Mouse (Mus musculus) spleen, postnatal 4 days (tissue): Measurements from ENCODE around the gene Cfap61.

Experiments used
- DNase-seq, 2 experiments: peaks; one replicate each; pipeline ENCODE4 v3.0.0; 2022; ENCODE audit warnings: low spot score in 2 of 2

Gene Cfap61

GRCm38 (mm10) chr2:146010816-146011215 lies 76.2 kb downstream of the Cfap61 start:
- peak in 1 of 2 experiments; percentile 42 for DNase-seq

- peak in 1 of 2 experiments; percentile 23 for DNase-seq
Measured at GRCm38 (mm10) chr2:146015341-146016186, 81.0 kb downstream of the Cfap61 start.

DNA sequence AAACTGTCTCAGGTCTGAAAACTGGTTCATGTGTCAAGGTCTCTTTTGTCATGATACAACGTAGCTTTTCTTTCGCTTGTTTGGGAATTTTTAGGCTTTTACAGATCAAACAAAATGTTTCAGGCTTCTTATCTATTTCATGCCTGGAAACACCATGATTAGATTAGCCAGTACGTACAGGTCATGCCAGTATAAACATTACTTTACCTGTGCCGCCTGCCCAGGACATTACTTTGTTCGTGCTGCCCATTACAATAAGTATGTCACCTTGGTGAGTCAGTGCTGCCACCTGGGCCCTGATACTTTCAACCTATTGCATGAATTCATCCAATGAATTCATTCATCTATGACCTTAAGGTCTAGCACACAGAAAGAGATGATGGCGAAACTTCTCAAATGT lies 88.3 kb downstream of the Cfap61 start:
- no peak for DNase-seq

- no peak for DNase-seq
Measured at GRCm38 (mm10) chr2:146043640-146044039, 109.1 kb downstream of the Cfap61 start.

- DNase-seq: no peak
Measured at GRCm38 (mm10) chr2:146044926-146045890, 110.6 kb downstream of the Cfap61 start.

DNA sequence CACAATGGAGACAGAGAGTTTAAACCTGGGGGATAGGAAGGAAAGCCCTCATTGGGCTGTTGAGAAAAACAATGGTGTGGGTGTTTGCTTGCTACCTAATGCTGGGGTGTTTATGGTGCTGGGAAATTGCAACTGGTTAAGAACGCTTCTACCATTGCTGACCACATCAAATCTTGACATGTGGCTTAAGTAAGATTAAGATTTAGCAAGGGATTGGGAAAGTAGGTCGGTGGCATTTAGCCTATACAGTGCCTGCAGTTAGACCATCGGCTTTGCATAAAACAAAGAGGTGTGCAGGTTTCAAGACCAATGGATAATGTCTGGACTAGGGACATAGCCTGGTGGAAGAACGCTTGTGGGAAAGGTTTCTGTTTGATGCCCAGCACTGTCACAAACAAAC lies 113.1 kb downstream of the Cfap61 start:
- DNase-seq: no peak

- no peak for DNase-seq
Measured at GRCm38 (mm10) chr2:146048221-146048829, 113.7 kb downstream of the Cfap61 start.

GRCm38 (mm10) chr2:146049339-146049738 lies 114.8 kb downstream of the Cfap61 start:
- no peak for DNase-seq

GRCm38 (mm10) chr2:146050069-146050468 lies 115.5 kb downstream of the Cfap61 start:
- DNase-seq: no peak

DNA sequence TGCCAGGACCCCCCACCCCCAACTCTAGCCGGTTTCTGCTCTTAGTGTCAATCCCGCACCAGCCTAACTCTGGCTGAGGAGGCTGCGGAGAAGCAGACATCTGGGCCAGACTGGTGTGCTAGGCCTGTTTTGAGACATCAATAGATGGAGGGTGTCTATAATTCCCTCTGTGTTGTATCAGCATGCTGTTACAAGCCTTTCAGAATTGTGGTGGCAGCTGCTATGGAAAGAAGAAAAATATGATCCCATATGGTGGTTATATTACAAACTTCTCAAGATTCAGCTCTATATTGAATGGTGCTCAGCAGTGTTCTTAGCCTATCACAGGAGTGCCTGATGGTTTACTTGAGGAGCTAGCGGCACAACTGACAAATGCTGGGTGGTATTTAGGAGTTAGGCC lies 116.8 kb downstream of the Cfap61 start:
- DNase-seq: no peak

DNA sequence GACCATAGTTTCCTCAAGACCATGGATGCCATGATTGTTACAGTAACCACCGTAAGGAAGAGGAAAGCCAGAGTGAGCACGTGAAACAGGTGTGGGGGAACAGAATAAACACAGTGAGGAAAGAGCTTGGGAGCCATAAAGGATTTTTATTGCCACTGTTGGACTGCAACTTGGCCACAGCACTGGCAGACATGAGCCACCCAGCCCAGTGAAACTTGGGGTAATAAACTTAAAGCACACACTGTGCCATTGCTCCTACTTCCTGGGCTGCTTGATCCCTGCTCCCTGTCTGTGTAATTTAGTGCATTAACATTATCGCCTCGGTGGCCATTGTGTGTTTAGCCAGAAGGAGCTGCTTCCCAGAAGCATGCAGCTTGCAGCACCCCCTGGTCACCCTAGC lies 122.5 kb downstream of the Cfap61 start:
- no peak for DNase-seq

DNA sequence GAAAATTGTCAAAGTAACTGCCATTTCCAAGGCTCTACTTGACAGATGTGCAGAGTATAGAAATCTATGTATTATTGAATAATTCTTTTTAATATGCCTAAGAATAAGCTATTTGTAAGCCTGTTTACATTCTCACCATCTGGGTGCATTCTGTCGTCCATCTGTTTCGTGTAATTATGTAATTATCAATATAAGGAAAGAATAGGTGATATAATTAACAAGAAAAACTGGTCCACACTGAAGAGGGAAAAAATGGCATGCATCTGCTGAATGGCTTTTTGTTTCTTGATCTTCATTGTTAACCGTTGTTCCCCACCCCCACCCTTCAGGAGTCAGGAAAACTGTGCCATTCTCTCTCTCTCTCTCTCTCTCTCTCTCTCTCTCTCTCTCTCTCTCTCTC lies 124.2 kb downstream of the Cfap61 start:
- DNase-seq: no peak

DNA sequence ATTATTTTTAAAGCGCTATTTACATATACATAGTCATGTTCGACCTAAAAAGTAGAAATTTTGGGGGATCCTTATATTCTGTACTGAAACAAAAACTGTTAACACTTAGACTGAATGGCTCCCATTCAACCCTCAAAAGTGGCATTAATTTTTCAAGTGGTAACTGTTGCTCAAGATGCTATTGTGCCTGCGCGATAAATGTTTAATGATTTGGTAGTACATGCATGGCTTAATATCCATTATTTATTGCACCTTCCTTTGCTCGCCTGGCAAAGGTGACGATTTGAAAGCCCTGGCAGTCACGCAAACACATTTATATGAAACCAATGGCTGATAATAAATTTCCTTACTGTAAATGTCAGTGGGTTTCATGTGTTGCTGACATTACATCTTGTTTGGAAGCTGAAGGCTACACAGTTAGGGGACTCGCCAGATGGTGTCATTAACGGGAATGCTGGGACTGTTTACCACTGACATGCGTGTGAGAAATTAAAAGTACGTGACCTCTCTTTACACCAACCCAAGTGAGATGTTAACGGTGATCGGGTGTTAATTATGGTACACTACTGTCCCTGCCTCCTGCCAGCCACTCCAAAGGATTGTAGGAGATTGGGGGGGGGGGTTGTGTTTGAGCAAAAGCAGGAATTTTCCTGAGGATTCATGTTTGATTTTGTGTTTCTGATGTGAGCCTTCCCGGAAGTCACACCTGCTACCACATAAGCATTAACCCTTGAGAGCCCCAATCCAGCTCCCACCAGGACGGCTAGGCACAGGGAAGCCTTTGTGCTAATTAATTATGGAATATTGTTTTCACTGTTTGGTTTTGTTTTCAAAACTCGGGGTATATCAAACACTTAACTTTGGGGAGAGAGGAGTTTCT lies 127.1 kb downstream of the Cfap61 start:
- DNase-seq: no peak

DNA sequence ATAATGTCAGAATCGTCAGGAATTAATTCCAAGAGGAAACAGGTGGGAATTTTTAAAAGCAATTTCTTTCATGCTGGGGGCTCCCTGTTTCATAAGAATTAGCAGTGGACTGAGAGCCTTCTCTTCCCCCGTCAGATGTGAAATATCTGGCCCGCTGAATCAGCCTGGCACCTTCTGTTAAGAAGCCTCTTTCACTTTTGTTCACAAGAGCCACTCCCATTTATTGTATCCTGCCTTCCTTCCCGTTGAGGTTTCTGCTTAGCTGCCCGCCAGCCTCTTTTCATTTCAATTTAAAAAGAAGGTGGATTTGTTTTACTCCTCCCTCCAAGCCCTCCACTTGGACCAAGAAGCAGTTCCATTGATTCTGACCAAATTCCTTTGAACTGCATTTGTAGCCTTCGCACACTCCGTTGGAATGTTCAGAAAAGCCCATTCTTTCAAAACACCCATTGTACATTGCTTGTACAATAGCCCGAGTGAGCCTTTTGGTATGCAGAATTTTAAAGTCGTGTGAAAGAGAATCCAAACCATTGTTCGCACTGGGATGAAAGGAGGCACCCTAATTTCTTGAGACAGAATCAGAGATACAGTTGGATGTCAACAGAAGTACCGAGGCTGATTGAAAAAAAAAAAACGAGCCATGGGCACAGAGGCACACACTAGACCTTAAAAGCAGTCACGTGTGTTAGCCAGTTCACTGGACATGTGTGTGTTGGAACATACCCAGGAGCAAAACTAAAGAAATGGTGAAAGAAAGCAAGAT lies 127.9 kb downstream of the Cfap61 start:
- no peak for DNase-seq

- DNase-seq: no peak
Measured at GRCm38 (mm10) chr2:146063093-146064074, 128.8 kb downstream of the Cfap61 start.

DNA sequence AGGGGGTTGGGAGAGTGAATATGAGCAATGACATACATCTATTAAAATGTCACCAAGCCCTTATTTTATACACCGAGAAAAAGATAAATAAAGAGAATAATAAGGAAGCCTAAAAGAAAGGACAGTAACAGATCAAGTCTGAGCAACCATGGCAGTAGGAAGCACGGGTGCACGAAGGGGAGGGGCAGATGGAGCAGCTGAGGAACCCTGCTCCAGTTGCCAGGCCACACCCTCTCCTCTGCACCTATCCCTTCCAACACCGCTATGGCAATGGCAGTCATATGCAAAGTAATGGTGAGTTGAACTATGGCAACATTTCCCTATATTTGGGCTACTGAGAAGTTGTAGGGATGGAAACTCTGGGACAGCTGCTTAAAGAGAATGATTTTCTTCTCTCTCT lies 132.8 kb downstream of the Cfap61 start:
- no peak for DNase-seq

DNA sequence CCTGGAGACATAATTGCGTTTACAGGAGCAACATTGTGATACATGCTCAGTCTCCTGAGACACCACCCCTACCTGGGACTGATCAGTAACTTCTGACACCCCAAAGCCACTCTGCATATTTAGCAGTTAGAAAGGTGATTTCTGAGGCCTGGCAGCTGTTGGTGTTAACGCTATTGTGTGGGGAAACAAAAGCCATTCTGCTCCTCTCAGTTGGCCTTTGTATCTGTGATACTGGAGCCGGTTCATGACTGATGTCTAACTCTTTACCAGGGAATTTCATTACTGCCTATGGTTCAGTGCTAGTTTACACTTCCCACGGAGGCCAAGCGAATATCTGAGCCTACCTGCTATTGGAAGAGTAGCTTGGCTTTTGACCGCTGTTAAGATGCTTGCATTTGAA lies 138.7 kb downstream of the Cfap61 start:
- no peak for DNase-seq

GRCm38 (mm10) chr2:146077117-146077516 lies 142.5 kb downstream of the Cfap61 start:
- no peak for DNase-seq

- no peak for DNase-seq
Measured at GRCm38 (mm10) chr2:146080282-146080681, 145.7 kb downstream of the Cfap61 start.
